Mouse (Mus musculus) neutrophil, adult 59 days (primary cell): Measurements from ENCODE around the gene Ngb. TPM values are rescaled to one million over a fixed set of nuclear protein-coding genes. Genes with fewer than 3 reads are reported as not detected.

Experiments
- total RNA-seq, 2 experiments: library from RNA; stranded (reverse); gene quantifications; 1 replicate in 1 of 2; 2 replicates in 1 of 2; pipeline ENCODE4 v1.2.4; 2023

The Ngb gene
- total RNA-seq: not detected

DNA sequence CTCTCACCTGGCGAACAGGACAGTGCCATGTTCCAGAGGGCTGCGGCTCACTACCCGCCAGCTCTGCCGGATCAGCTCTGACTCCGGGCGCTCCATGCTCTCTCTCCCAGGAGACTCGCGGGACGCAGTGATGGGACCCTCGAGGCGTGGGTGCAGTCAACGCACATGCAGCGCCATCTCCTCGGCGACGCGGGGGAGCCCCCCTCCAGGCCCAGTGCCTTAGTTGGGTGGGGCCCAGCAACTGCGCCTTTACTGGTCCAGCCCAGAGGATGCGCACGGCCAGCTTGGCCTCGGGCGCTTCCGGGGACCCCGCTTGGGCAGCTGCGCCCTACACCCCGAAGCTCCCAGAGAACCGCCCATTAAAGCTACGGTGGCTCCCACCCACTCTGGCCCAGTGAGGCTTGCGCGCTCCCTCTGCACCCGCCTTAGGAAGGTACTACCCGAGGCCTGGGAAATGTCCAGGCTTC, at the start of gene Ngb:
Gene Ngb (minus strand): TSS at position 375 of the 467 bp plus-strand sequence.

DNA sequence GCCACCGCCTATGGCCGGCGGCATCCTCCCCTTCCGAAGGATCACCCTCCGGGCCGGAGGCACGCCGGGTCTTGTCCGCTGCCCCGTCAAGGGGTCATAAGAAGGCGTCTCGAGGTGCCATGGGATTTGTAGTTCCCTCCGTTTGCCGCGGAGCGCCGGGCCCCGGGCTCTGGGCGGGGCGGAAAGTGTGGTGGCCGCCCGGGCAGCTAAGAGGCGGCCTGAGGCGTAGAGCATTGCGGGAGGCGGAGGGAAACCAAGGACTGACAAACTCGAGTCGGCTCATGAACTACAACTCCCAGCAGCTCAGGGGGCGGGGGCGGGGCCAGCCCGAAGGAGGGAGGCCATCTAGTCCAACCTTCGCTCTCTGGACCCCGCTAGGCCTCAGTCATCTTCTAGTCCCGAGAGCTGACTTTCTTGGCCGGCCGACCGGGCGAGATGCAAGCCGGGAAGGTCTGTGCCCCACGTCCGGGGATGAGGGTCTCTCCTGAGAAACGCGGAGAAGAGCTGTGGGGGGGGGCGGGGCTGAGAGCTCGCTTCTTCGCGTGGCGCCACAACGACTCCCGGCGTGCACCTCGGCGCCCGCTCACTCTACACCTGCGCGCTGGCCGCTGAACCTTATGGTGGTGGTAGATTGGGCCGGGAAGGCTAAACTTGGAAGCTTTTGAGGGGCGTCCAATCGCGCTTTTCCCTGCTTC, 45.2 kb upstream of the Ngb start, which contains the start of gene Pomt2:
Gene Pomt2 (minus strand): TSS at position 574 of the 695 bp plus-strand sequence.

DNA sequence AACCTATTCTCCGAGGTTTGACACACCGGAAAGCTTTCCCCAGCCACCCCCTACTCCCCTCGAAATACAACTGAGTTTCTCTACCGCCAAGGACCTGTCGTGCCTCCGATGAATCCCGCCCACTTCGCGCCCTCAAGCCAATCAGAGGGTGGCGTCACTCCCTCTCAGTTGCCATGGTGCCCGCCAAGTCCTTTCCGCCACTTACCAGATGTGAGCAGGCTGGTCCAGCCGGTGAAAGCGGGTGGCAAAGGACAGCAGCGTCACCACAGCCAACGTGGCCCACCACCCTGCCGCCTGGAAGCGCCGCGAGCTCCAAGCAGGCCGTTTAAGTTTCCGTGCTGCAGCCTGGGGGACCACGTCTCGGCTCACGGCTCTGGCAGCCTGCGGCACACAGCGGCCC, 44.6 kb upstream of the Ngb start, which contains the start of gene Gstz1:
Gene Gstz1 (plus strand): TSS at position 200 of the 400 bp plus-strand sequence.

Other genes starting within 250 kb of the Ngb start
- 1 to 10 TPM; 3.1 to 4.5 TPM for gene Irf2bpl, start 217.7 kb downstream of the Ngb start, total RNA-seq
- gene Cipc, start 155.5 kb downstream of the Ngb start, total RNA-seq: 1 to 10 TPM; 9.0 to 10.0 TPM
- not detected for gene Zdhhc22, start 112.1 kb downstream of the Ngb start, total RNA-seq
- gene Tmem63c, start 81.2 kb downstream of the Ngb start, total RNA-seq: not detected
- 1 to 10 TPM; 7.9 to 8.7 TPM for gene Gstz1, start 44.6 kb upstream of the Ngb start, total RNA-seq
- gene Pomt2, start 45.4 kb upstream of the Ngb start, total RNA-seq: 1 to 10 TPM; 2.3 to 2.7 TPM
- gene Samd15, start 97.2 kb upstream of the Ngb start, total RNA-seq: under 1 TPM in 1 of 2 experiments, not detected in 1; 0.77 TPM
- gene Tmed8, start 97.9 kb upstream of the Ngb start, total RNA-seq: 10 to 100 TPM in 1 of 2 experiments, 1 to 10 TPM in 1; 9.9 to 10.6 TPM
- 1 to 10 TPM; 2.9 to 3.1 TPM for gene Noxred1, start 136.2 kb upstream of the Ngb start, total RNA-seq
- gene Vipas39, start 163.7 kb upstream of the Ngb start, total RNA-seq: 10 to 100 TPM; 25.7 to 31.5 TPM
- 10 to 100 TPM; 71.3 to 76.8 TPM for gene Ahsa1, start 163.9 kb upstream of the Ngb start, total RNA-seq
- gene Ism2, start 197.2 kb upstream of the Ngb start, total RNA-seq: not detected